Comparison of ENCODE assay signal across 13 mouse cellular contexts in the genomic region with DNA sequence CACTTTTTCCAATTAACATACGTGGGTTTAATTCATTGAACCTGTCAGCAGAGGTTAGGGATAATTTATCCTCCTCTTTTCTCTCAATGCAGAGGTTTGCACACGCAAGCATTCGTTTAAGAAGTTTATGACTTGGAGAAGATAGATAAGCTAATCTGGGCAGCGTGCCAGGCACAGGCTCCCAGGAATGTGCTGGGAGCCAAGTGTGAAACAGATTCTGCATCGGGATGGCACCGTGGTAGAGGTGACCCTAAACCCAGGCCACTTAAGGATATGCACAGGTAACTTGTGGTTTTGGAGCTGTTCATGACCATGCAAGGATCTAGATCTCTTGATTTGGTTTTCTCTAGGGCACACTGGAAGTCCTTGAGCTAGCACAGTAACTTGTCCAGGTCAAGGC.
DNase-seq lines count a peak whose midpoint lies in the region; TF ChIP-seq lines count a peak whose summit lies in the region.
"Had no signal": no experiment of that assay in that cellular context is flagged by ENCODE, and none has a peak within 500 bp of the region (broad histone marks: within the 10 kb centered on the region; RNA-seq: fewer than 3 reads in every experiment).

No protein-coding gene starts in this region.

- H3K4me3 ChIP-seq in heart, embryonic 10.5 days = no peak overlapping the region
- no peak overlapping the region for H3K4me3 ChIP-seq in lung, adult 2 months (replicated peaks; ENCODE audit: extremely low read depth, low read depth, low read length)
- H3K4me3 ChIP-seq: hindbrain, embryonic 10.5 days; layer of hippocampus, adult 2 months; limb, embryonic 15.5 days; neural tube, embryonic 12.5 days had no signal

- H3K36me3 ChIP-seq in heart, embryonic 10.5 days = no peaks in the 10 kb centered on the region
- H3K36me3 ChIP-seq: hindbrain, embryonic 10.5 days; limb, embryonic 15.5 days; neural tube, embryonic 12.5 days had no signal

- 62% methylated on average over 6 of the region's 6 CpGs for WGBS in heart, embryonic 10.5 days
- WGBS in lung, adult 2 months = 19% methylated on average over 6 of the region's 6 CpGs

- TF ChIP-seq POLR2A in lung, adult 2 months (IDR thresholded peaks at IDR 0.05; ENCODE audit: borderline replicate concordance, extremely low read depth, low read depth, low read length) = no peak

- H3K27ac ChIP-seq in heart, embryonic 10.5 days = no peak overlapping the region
- H3K27ac ChIP-seq: hindbrain, embryonic 10.5 days; layer of hippocampus, adult 2 months; limb, embryonic 15.5 days; neural tube, embryonic 12.5 days had no signal

- no peaks in the 10 kb centered on the region for H3K4me1 ChIP-seq in heart, embryonic 10.5 days
- H3K4me1 ChIP-seq in lung, adult 2 months (ENCODE audit: control insufficient read depth, insufficient read depth, low read length) = no peaks in the 10 kb centered on the region
- H3K4me1 ChIP-seq: limb, embryonic 15.5 days; neural tube, embryonic 12.5 days had no signal

- peak; percentile 80 for DNase-seq in heart, adult 11 months
- no peak for DNase-seq in heart, embryonic 10.5 days (ENCODE audit: low spot score)
- DNase-seq in lung, postnatal 10 days = peak; percentile 16
- no peak for DNase-seq in lung, adult 2 months
- peak; percentile 34 to 38 for DNase-seq in adrenal gland, adult 18-20 months (ENCODE audit: low spot score in 2 of 2)
- peak; percentile 48 for DNase-seq in kidney, postnatal 25 days
- DNase-seq in thymus, postnatal 0 days (ENCODE audit: low spot score) = no peak
- DNase-seq in spleen, postnatal 36 days (ENCODE audit: low spot score in 2 of 2) = no peak
- DNase-seq: thymus, postnatal 36 days had no signal

- peaks cover 5% of the 10 kb centered on the region; the same call in 1 of the 2 replicates for H3K27me3 ChIP-seq in heart, embryonic 10.5 days (ENCODE audit: insufficient read depth, poor library complexity, severe bottlenecking)
- H3K27me3 ChIP-seq: limb, embryonic 15.5 days; neural tube, embryonic 12.5 days had no signal

- no peak for TF ChIP-seq CTCF in lung, adult 2 months (IDR thresholded peaks at IDR 0.05; ENCODE audit: insufficient read depth, low read length)

- H3K9me3 ChIP-seq in heart, embryonic 10.5 days = no peaks in the 10 kb centered on the region
- H3K9me3 ChIP-seq: hindbrain, embryonic 10.5 days; limb, embryonic 15.5 days; neural tube, embryonic 12.5 days had no signal

Comparison
In these comparisons a context has a peak if more than half of its experiments do, and no peak if none do; other contexts are left out.
1. DNase-seq: peak in heart, adult 11 months (single experiment), lung, postnatal 10 days (single experiment), adrenal gland, adult 18-20 months (2 of 2) and kidney, postnatal 25 days (2 of 2); none in heart, embryonic 10.5 days (single experiment), lung, adult 2 months (single experiment), thymus, postnatal 0 days (single experiment) and spleen, postnatal 36 days (0 of 2).